Mouse (Mus musculus) embryonic fibroblast, embryonic 13.5 days (primary cell): ENCODE results near the gene Fcnb. TPM values are rescaled to one million over a fixed set of nuclear protein-coding genes. Genes with fewer than 3 reads are reported as not detected.

Source experiments
- H3K27ac ChIP-seq: 2 replicates; pipeline ENCODE4 v1.5.1; 2012; ENCODE audit warnings: low read length, control low read depth, inconsistent platforms; ENCODE audit not compliant: insufficient read depth
- H3K4me1 ChIP-seq: 2 replicates; pipeline ENCODE4 v1.6.1; 2011; ENCODE audit warnings: low read length; ENCODE audit not compliant: control insufficient read depth, insufficient read depth
- H3K4me3 ChIP-seq: 2 replicates; pipeline ENCODE4 v1.5.1; 2011; ENCODE audit warnings: mild to moderate bottlenecking, control low read depth, low read length; ENCODE audit not compliant: insufficient read depth
- CTCF ChIP-seq: IDR thresholded peaks from 2 replicates; pipeline ENCODE4 v1.5.1; 2011; ENCODE audit warnings: mild to moderate bottlenecking, control low read depth, low read length, moderate library complexity, borderline replicate concordance; ENCODE audit not compliant: insufficient read depth
- POLR2A ChIP-seq: IDR thresholded peaks from 2 replicates; pipeline ENCODE4 v1.6.1; 2011; ENCODE audit warnings: low read depth, mild to moderate bottlenecking, control low read depth, low read length, moderate library complexity
- polyA plus RNA-seq: library from polyadenylated mRNA; stranded (reverse); fragments of >200 nt; gene quantifications from 2 replicates; pipeline ENCODE4 v1.2.4, GENCODE M21; 2011; ENCODE audit warnings: low read depth; ENCODE audit not compliant: missing spikeins, insufficient read length

The Fcnb gene
- polyA plus RNA-seq, 1 experiment: not detected

GRCm38 (mm10) chr2:28086112-28086511, 1.4 kb upstream of the Fcnb start:
- Histone ChIP-seq H3K27ac (no peak overlapping the region), H3K4me3 (no peak overlapping the region), H3K4me1 (no peaks in the 10 kb centered on the region)
- no peak for TF ChIP-seq CTCF

- Histone ChIP-seq H3K27ac (no peak overlapping the region), H3K4me1 (no peaks in the 10 kb centered on the region), H3K4me3 (no peak overlapping the region)
- TF ChIP-seq CTCF (no peak), POLR2A (no peak)
Observed at GRCm38 (mm10) chr2:28075616-28076187, 9.0 kb downstream of the Fcnb start.

- TF ChIP-seq POLR2A: no peak
- no peak for TF ChIP-seq CTCF
- H3K4me1 ChIP-seq: no peaks in the 10 kb centered on the region
- no peak overlapping the region for H3K27ac ChIP-seq
- H3K4me3 ChIP-seq: no peak overlapping the region
Observed at GRCm38 (mm10) chr2:28068537-28068878, 16.2 kb downstream of the Fcnb start.

GRCm38 (mm10) chr2:28067821-28068536, 16.7 kb downstream of the Fcnb start:
- no peak overlapping the region for H3K4me3 ChIP-seq
- no peak for TF ChIP-seq CTCF
- no peak for TF ChIP-seq POLR2A
- H3K4me1 ChIP-seq: no peaks in the 10 kb centered on the region
- no peak overlapping the region for H3K27ac ChIP-seq

GRCm38 (mm10) chr2:28067175-28067574, 17.5 kb downstream of the Fcnb start:
- TF ChIP-seq POLR2A (no peak), CTCF (no peak)
- Histone ChIP-seq H3K4me3 (no peak overlapping the region), H3K4me1 (no peaks in the 10 kb centered on the region), H3K27ac (no peak overlapping the region)

- Histone ChIP-seq H3K4me1 (no peaks in the 10 kb centered on the region), H3K27ac (no peak overlapping the region), H3K4me3 (no peak overlapping the region)
- no peak for TF ChIP-seq POLR2A
- TF ChIP-seq CTCF: no peak
Observed at GRCm38 (mm10) chr2:28066686-28067085, 18.0 kb downstream of the Fcnb start.

GRCm38 (mm10) chr2:28065081-28065651, 19.5 kb downstream of the Fcnb start:
- Histone ChIP-seq H3K27ac (no peak overlapping the region), H3K4me1 (no peaks in the 10 kb centered on the region), H3K4me3 (no peak overlapping the region)
- TF ChIP-seq POLR2A: no peak
- TF ChIP-seq CTCF: no peak

GRCm38 (mm10) chr2:28064339-28065080, 20.2 kb downstream of the Fcnb start:
- Histone ChIP-seq H3K4me3 (no peak overlapping the region), H3K4me1 (no peaks in the 10 kb centered on the region), H3K27ac (no peak overlapping the region)
- TF ChIP-seq CTCF (no peak), POLR2A (no peak)

GRCm38 (mm10) chr2:28063711-28064338, 20.9 kb downstream of the Fcnb start:
- Histone ChIP-seq H3K27ac (no peak overlapping the region), H3K4me3 (no peak overlapping the region), H3K4me1 (no peaks in the 10 kb centered on the region)
- TF ChIP-seq CTCF (no peak), POLR2A (no peak)
